Mouse (Mus musculus): ENCODE data around the gene Med4. TPM values are rescaled to one million over a fixed set of nuclear protein-coding genes. Genes with fewer than 3 reads are reported as not detected.
A peak's percentile ranks its signal among the peaks of the same experiment; 100 is the strongest.

Gene Med4
- polyA plus RNA-seq (2016; fragmentation: Nextera tagmentation; extraction: Ambion mirVana) = 81.8 and 90.3 TPM in 2 replicates

DNA sequence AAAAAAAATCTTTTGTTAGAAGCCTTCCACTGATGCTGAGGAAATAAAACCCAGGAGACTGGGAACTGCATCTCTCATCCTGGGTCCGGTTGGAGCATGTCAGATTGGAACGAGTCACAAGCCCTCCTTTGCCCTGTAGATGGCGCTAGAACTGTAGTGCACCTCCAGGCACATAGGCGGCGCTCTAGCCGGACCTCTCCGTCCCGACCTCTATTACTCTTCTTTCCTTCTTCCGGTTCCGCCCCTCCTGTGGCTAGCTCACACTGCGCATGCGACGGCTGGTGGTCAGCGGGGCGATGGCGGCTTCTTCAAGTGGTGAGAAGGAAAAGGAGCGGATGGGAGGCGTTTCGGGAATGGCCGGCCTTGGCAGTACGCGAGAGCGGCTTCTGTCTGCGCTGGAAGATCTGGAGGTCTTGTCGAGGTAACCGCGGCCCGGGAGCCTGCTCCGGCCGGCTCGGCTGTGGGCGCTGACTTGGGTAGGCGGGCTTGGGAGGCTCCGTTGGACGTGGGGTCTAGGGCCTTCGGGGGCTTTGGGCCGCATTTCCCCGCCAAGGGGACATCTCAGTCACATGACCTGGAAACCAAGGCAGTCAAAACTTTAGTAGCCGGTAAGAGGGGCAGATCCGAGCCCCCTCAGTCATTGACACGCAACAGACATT lies at the start of gene Med4:
Gene Med4, plus strand, starts transcription at position 261 of the 659 bp plus-strand sequence.
- peaks cover 3% of the 10 kb centered on the region; the same call in 1 of the 2 replicates for H3K27me3 ChIP-seq
- 0 out of 2 replicates have a peak within 1 kb of the TSS, but pooled peaks have one; percentile 13 for H3K27ac ChIP-seq
- H3K9ac ChIP-seq = peak within 1 kb of the TSS; percentile 83
- H3K4me1 ChIP-seq = peaks cover 9% of the 10 kb centered on the region
- no peaks in the 10 kb centered on the region for H3K9me3 ChIP-seq (replicated peaks)
- H3K4me2 ChIP-seq (replicated peaks) = peak within 1 kb of the TSS; percentile 93
- peaks cover 14% of the 10 kb centered on the region for H3K36me3 ChIP-seq
- WGBS = under 1% methylated on average over 41 of the region's 41 CpGs
- H3K4me3 ChIP-seq = peak within 1 kb of the TSS; percentile 78
- peak; percentile 97 for ATAC-seq (ENCODE audit: low FRiP score)

GRCm38 (mm10) chr14:73460514-73461134 lies 49.2 kb upstream of the Med4 start:
- no peak overlapping the region for H3K4me2 ChIP-seq (replicated peaks)

GRCm38 (mm10) chr14:73462211-73462610 lies 47.6 kb upstream of the Med4 start:
- no peaks in the 10 kb centered on the region for H3K27me3 ChIP-seq
- no peaks in the 10 kb centered on the region for H3K4me1 ChIP-seq
- H3K4me3 ChIP-seq = no peak overlapping the region
- no peak overlapping the region for H3K9ac ChIP-seq
- 0 out of 2 replicates have a peak, but pooled peaks cover 3% of the 10 kb centered on the region for H3K9me3 ChIP-seq (replicated peaks)
- 87% methylated on average over 4 of the region's 4 CpGs for WGBS
- no peak for ATAC-seq (ENCODE audit: low FRiP score)
- H3K4me2 ChIP-seq (replicated peaks) = no peak overlapping the region
- H3K36me3 ChIP-seq = no peaks in the 10 kb centered on the region
- H3K27ac ChIP-seq = no peak overlapping the region

More at GRCm38 (mm10) chr14:73460514-73461134, 49.2 kb upstream of the Med4 start:
- Histone ChIP-seq H3K4me3 (no peak overlapping the region), H3K36me3 (no peaks in the 10 kb centered on the region), H3K4me1 (no peaks in the 10 kb centered on the region), H3K27ac (no peak overlapping the region), H3K27me3 (no peaks in the 10 kb centered on the region), H3K9ac (no peak overlapping the region), H3K9me3 (replicated peaks) (0 out of 2 replicates have a peak, but pooled peaks cover 3% of the 10 kb centered on the region)
- no peak for ATAC-seq (ENCODE audit: low FRiP score)
- 75% methylated on average over 12 of the region's 12 CpGs for WGBS

DNA sequence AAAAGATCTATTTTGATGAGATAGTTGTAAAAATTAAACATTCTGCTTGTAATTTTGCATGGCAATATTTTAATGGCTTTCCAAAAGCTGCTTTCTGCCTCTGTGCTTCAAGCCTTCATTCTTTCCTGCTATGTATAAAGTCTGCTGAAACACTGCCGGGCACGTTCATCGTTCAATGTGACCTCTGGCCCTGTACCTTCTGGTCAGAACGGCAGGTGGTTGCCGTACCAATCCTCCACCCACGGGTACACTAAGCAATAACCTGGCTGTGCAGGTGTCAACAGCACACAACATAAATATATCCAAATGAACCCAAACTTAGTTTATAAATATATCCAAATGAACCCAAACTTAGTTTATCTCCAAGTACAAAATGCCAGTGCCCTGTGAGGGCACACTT lies 42.1 kb upstream of the Med4 start:
- ATAC-seq (ENCODE audit: low FRiP score) = no peak
- Histone ChIP-seq H3K4me2 (replicated peaks) (no peak overlapping the region), H3K4me3 (no peak overlapping the region), H3K4me1 (no peaks in the 10 kb centered on the region), H3K27ac (no peak overlapping the region), H3K9me3 (replicated peaks) (no peaks in the 10 kb centered on the region), H3K27me3 (no peaks in the 10 kb centered on the region), H3K9ac (no peak overlapping the region), H3K36me3 (no peaks in the 10 kb centered on the region)
- 80% methylated on average over 6 of the region's 6 CpGs for WGBS

DNA sequence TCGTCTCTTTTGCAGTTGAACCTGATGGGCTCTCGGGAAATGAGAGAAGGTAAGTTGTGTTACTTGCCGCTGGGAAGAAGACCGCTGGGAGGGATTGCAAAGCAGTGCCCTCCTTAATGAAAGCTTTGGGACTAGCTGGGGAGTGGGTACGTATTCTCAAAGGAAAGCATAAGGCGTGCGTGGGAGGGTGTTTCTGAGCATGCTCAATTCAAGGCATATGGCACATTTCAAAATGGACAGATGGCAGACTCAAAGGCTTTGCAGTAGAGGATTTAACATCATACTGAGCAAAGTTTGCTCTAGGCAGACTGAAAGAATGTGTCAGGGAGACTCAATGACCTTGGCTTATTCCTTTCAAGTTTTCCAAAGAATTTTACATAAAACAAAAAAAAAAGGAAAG lies 40.3 kb upstream of the Med4 start:
- Histone ChIP-seq H3K9ac (no peak overlapping the region), H3K27ac (no peak overlapping the region), H3K9me3 (replicated peaks) (no peaks in the 10 kb centered on the region), H3K36me3 (no peaks in the 10 kb centered on the region), H3K27me3 (no peaks in the 10 kb centered on the region), H3K4me3 (no peak overlapping the region), H3K4me2 (replicated peaks) (no peak overlapping the region), H3K4me1 (peaks cover 7% of the 10 kb centered on the region; the same call in 1 of the 2 replicates)
- 75% methylated on average over 7 of the region's 7 CpGs for WGBS
- ATAC-seq (ENCODE audit: low FRiP score) = no peak

- no peaks in the 10 kb centered on the region for H3K27me3 ChIP-seq
- peaks cover 9% of the 10 kb centered on the region; the same call in 1 of the 2 replicates for H3K4me1 ChIP-seq
- ATAC-seq (ENCODE audit: low FRiP score) = no peak
- H3K36me3 ChIP-seq = no peaks in the 10 kb centered on the region
- H3K4me2 ChIP-seq (replicated peaks) = no peak overlapping the region
- H3K9me3 ChIP-seq (replicated peaks) = no peaks in the 10 kb centered on the region
- H3K4me3 ChIP-seq = no peak overlapping the region
- no peak overlapping the region for H3K9ac ChIP-seq
- H3K27ac ChIP-seq = no peak overlapping the region
- 82% methylated on average over 8 of the region's 8 CpGs for whole genome bisulfite sequencing
Observed at GRCm38 (mm10) chr14:73470593-73470992, 39.2 kb upstream of the Med4 start.

GRCm38 (mm10) chr14:73472205-73472604 lies 37.6 kb upstream of the Med4 start:
- Histone ChIP-seq H3K4me3 (no peak overlapping the region), H3K9me3 (replicated peaks) (no peaks in the 10 kb centered on the region), H3K36me3 (no peaks in the 10 kb centered on the region), H3K4me2 (replicated peaks) (no peak overlapping the region), H3K4me1 (peaks cover 16% of the 10 kb centered on the region), H3K27me3 (no peaks in the 10 kb centered on the region), H3K27ac (no peak overlapping the region), H3K9ac (no peak overlapping the region)
- 68% methylated on average over 7 of the region's 7 CpGs for WGBS
- no peak for ATAC-seq (ENCODE audit: low FRiP score)

DNA sequence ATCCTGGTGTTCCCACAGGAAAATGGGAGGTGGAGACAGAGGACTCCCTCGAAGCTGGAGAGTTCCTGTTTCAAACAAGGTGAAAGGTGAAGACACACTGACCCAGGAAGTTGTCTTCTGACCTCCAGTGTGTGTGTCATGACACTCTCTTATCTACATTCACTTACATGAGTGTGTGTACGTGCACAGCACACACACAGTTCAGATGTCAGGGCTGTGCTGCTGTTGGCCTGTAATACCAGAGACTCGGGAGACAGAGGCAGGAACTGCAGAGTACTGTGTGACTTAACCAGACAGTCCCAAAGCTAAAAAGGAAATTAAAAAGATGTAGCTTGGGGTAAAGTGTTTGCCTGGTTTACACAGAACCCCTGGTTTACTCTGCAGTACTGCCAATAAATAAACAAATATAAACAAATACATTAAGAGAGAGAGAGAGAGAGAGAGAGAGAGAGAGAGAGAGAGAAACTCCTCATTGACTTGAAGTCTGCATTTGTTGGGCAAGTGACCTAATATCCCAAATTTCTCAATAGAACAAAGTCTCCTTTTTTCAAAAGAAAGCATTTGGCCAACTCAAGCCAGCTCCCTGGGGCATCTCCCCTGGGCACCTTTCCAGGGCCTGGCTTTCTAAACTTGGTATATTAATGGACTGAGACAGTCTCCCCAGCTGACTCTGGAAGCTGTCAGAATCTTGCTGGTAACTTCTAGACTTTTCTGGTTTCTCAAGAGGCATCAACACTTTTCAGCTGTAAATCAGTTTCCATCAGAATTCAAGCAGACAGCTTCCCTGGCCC lies 36.0 kb upstream of the Med4 start:
- no peak for ATAC-seq (ENCODE audit: low FRiP score)
- no peaks in the 10 kb centered on the region for H3K27me3 ChIP-seq
- no peaks in the 10 kb centered on the region for H3K9me3 ChIP-seq (replicated peaks)
- WGBS = 61% methylated on average over 3 of the region's 3 CpGs
- no peak overlapping the region for H3K9ac ChIP-seq
- H3K36me3 ChIP-seq = no peaks in the 10 kb centered on the region
- H3K4me1 ChIP-seq = peaks cover 16% of the 10 kb centered on the region
- H3K27ac ChIP-seq = peak overlapping the region; percentile 23
- no peak overlapping the region for H3K4me2 ChIP-seq (replicated peaks)
- no peak overlapping the region for H3K4me3 ChIP-seq

DNA sequence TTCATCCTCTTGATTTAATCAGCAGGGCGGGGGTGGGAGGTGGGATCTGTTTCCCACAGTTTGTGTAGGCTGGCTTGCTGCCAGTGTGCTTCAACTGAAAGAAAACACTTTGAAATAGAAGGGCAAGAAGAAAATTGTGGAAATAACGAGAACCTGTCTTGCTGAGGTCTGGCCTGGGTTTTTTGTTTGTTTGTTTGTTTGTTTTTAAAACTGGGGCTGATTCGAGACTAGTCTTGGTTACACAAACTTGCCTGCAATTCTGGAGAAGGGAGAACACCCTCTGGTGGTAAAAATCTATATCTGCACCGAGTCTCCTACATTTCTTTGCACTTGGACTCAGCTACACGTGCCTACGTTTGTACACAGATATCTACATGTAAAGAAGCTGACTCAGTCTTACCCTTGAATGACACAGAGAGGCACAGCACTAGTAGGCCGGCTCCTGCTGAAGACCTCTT lies 35.2 kb upstream of the Med4 start:
- 0 out of 2 replicates have a peak, but pooled peaks have one; percentile 64 for ATAC-seq (ENCODE audit: low FRiP score)
- 33% methylated on average over 7 of the region's 7 CpGs for WGBS

DNA sequence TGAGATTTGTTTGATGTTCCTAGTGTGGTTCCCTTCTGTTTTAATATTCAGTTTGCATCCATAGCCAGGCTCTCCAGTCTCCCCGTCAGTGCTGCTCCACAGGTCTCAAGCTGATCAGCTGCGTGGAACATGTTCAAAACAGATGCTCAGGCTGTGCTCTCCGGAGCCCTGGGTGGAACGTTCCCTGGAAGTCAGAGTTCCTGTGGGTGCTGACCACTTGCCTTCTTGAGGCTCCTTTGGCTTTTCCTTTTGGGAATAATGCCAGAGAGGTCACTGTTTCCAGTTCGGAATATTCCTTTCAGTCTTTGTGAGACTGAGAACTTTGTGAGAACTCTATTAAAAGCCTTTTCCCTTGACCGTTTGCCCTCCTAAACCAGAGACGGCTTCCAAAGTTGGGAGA lies 34.3 kb upstream of the Med4 start:
- H3K27me3 ChIP-seq = no peaks in the 10 kb centered on the region
- no peak overlapping the region for H3K4me2 ChIP-seq (replicated peaks)
- 76% methylated on average over 7 of the region's 7 CpGs for WGBS
- no peak overlapping the region for H3K9ac ChIP-seq
- H3K27ac ChIP-seq = no peak overlapping the region
- H3K9me3 ChIP-seq (replicated peaks) = no peaks in the 10 kb centered on the region
- no peak for ATAC-seq (ENCODE audit: low FRiP score)
- H3K4me3 ChIP-seq = no peak overlapping the region
- no peaks in the 10 kb centered on the region for H3K36me3 ChIP-seq
- peaks cover 16% of the 10 kb centered on the region for H3K4me1 ChIP-seq

More for the DNA sequence above, 35.2 kb upstream of the Med4 start:
- Histone ChIP-seq H3K4me1 (peaks cover 16% of the 10 kb centered on the region), H3K9ac (no peak overlapping the region), H3K27me3 (no peaks in the 10 kb centered on the region), H3K9me3 (replicated peaks) (no peaks in the 10 kb centered on the region), H3K4me3 (no peak overlapping the region), H3K27ac (peak overlapping the region; percentile 23; the same call in 1 of the 2 replicates), H3K4me2 (replicated peaks) (no peak overlapping the region), H3K36me3 (no peaks in the 10 kb centered on the region)

- H3K9ac ChIP-seq = no peak overlapping the region
- no peak overlapping the region for H3K27ac ChIP-seq
- H3K27me3 ChIP-seq = no peaks in the 10 kb centered on the region
- peaks cover 16% of the 10 kb centered on the region for H3K4me1 ChIP-seq
- H3K9me3 ChIP-seq (replicated peaks) = no peaks in the 10 kb centered on the region
- ATAC-seq (ENCODE audit: low FRiP score) = peak; percentile 78
- no peaks in the 10 kb centered on the region for H3K36me3 ChIP-seq
- H3K4me2 ChIP-seq (replicated peaks) = no peak overlapping the region
- WGBS = 66% methylated on average over 8 of the region's 8 CpGs
- H3K4me3 ChIP-seq = no peak overlapping the region
Observed at GRCm38 (mm10) chr14:73476361-73476934, 33.4 kb upstream of the Med4 start.

- no peak for ATAC-seq (ENCODE audit: low FRiP score)
- H3K27me3 ChIP-seq = no peaks in the 10 kb centered on the region
- H3K4me2 ChIP-seq (replicated peaks) = no peak overlapping the region
- no peak overlapping the region for H3K4me3 ChIP-seq
- peaks cover 16% of the 10 kb centered on the region for H3K4me1 ChIP-seq
- no peak overlapping the region for H3K9ac ChIP-seq
- H3K9me3 ChIP-seq (replicated peaks) = no peaks in the 10 kb centered on the region
- H3K36me3 ChIP-seq = no peaks in the 10 kb centered on the region
- WGBS = 93% methylated on average over 10 of the region's 10 CpGs
- H3K27ac ChIP-seq = no peak overlapping the region
Observed at GRCm38 (mm10) chr14:73477077-73477476, 32.7 kb upstream of the Med4 start.
